Mouse (Mus musculus): ENCODE results near the gene Tubb2a.
A peak's percentile ranks its signal among the peaks of the same experiment; 100 is the strongest.

The Tubb2a gene

DNA sequence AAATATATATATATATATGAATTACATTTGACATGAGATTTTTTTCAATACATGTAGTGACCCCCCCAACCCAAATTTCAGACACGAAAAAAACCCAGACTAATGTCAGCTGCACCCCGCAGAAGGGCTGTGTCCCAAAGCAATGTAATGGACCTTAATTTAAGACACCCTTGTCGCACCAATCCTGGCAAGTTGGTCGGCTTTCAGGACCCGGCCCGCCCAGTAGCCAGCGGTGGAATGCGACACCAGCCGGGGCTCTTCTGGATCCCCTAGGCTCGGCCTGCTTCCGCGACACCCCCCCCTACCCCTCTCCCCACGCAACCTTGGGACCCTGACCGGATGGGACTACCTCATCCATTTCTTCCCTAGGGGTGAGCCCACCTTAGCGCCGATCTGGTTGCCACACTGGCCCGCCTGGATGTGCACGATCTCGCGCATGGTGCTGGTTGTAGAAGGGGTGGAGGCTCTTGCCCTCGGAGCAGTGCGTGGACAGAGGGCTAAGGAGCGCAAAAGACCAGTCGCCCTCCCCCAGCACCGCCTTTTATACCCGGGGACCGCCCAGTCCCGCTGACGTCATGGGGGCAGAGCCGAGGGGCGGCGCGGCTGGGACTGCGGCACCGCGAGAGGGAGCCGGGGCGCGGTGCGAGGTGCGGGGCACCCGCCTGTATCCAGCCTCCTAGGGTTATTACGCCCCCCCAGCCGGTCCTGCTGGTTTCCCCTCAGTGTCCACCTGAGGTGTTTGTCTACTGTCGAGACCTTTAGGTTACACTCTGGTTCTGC, at the start of gene Tubb2a:
Gene Tubb2a (minus strand): TSS at position 516 of the 780 bp plus-strand sequence.
- DNase-seq: peak; percentile 92

DNA sequence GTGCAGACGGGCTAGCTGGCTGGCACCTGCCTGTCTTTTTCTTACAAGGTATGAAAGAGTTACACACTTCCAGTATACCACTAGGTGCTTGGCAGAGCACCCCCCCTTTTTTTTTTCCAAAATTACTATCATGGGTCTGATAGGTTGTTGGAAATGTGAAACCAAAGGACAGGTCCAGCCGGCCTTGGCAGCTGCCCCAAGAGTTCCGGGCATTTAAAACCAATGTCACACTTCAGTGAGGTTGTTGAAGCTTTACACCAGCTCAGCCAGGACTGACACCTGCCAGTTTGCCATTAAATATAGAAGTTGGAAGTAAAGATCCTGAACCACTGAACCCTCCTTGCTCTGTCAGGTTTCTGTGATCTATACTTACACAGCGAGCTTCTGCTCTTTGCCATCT, 47.9 kb upstream of the Tubb2a start:
- no peak for DNase-seq

DNA sequence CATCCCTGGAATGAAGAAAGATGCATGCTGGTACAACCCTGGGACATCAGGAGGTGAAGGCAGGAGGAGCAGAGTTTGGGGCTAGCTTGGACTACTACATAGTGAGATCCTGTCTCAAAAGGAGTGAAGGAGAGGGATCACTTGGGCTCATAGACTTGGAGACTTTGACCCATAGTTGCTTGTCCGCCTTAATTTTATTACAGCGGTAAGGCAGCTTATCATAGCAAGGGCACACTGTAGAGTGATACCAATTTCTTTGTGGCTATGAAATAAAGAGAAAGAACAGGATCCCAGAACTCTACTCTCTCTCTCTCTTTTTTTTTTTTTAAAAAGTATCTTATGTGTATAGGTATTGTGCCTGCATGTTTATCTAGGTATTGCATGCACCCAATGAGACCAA, 42.7 kb upstream of the Tubb2a start:
- no peak for DNase-seq

DNA sequence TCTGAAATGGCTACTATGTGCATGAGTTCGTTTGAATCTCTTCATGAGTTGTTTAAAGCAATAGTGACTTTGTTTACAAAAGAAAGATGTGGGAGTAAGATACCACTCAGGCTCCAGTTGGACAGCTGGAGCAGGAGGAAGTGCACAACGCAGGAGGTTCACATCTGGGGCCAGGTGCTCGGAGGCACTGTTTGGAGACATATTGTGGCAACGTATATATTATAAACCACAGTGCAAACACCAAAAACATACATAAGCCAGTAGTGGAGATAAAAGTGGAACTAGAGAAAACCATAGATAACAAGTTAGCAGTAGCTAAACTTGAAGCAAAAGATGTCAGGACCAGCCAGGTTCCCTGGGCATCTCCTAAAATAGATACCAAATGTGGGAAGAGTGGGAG, 41.6 kb upstream of the Tubb2a start:
- no peak for DNase-seq

DNA sequence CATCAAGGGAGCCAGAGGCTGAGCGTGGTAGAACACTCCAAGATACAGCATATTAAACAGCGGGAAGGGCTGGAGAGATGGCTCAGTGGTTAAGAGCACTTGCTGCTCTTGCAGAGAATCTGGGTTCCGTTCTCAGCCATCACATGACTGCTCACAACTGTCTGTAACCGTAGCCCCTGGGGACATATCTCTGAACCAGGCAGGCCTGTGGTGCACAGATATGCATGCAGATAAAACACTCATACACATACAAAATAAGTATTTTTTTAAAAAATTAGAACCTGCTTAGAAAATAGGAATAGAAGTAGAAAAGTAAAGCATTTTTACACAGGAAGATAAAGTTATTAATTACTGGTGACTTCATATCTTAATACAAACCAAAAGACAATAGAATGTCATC, 41.0 kb upstream of the Tubb2a start:
- no peak for DNase-seq

DNA sequence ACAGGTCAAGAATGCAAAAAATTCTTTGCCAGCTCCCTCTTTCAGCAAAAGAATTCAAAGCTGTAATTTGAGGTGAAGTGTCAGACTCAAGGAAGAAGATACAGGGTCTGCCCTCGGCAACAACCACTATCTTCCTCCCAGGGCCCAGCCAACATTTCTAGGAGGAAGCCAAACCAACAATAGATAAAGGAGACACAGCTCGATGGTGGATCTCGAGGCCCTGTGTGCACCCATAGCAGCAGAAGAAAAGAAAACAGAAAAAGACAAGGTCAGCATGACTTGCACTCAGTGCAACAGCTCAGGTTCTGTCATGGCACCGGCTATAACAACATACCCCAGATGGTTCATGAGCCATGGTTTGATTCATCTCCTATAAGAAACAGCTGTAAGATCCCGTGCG, 38.7 kb upstream of the Tubb2a start:
- no peak for DNase-seq

DNA sequence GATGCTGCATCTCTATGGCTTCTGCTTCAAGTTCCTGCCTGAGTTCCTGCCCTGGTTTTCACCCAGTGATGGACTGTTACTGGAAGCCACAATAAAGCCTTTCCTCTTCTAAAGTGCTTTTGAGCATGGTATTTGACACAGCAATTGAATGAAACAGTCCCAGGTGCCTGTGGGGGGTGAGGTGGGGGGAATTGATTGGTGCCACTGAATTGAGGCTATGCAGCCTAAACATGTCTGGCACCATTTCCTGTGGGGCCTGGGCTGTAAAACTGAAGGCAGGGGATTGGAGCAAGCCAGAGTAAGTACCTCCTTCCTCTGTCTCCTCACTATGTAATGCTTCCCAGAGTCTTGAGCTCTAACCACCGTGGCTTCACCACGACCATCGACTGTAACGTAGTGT, 36.8 kb upstream of the Tubb2a start:
- no peak for DNase-seq

DNA sequence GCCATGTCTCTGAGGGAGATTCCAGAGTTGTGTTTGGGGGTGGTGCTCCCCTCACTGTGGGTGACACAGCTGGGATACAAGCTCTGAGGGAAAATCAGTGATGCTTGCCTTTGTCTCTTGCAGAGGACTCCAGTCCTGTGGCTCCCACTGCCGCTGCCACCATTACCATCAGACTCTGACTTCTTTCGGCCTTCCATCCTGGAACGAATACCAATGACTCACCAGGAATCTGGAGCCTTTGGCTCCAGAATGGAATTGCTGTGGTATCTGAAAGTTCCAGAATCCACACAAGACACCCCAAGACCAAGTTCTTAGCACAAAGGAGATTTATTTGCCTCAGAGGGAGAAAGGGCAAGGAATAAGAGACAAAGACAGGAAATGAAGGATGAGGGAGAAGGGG, 35.3 kb upstream of the Tubb2a start:
- DNase-seq: no peak

DNA sequence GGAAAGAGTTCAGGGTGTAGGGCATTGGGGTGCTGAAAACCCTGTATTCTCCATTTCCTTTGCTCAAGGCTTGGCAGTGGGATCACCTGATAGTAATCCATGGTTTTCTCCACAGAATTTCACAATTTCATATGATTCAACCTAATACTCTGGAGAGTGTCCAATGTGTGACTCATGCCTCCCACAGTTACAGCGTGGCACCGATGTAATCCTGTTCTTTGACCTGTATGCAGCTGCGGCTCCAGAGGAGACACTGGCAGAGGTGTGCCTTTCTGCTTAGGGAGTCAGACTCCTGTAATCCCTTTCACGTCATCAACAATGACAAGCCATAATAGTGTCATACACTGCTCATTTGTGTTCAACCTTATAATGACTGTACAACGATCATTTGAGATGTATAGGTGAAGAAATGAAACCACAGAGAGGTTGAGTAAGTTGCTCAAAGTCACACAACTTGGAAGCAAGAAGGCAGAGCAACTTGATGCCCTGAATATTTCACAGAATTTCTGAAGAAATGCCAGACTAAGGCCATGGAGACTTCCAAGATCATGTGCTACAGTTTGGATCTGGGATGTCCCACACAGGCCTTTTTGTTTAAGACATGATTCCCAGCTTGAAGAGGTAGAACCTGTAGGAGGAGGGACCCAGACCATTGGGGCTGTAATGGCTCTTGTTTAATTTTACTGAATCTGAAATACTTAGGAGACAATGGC, 34.7 kb upstream of the Tubb2a start:
- no peak for DNase-seq

DNA sequence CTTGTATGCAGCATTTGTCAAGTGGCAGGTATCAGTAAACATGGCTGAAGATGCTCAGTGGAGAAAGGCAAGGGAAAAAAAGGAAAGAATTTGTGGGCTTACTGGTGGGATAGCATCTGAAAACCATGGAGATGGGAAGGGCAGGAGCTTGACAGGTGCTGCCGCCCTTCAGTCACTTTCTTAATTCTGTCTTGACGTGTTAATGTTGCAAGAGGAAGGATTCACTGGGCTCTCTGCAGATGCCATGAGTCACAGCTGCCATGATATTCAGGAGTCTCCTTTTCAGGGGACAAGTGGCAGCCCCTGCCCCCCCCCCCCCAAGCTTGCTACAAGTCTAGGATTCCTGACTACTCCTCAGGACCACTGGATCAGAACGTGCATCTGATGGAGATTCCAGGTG, 34.1 kb upstream of the Tubb2a start:
- DNase-seq: no peak

DNA sequence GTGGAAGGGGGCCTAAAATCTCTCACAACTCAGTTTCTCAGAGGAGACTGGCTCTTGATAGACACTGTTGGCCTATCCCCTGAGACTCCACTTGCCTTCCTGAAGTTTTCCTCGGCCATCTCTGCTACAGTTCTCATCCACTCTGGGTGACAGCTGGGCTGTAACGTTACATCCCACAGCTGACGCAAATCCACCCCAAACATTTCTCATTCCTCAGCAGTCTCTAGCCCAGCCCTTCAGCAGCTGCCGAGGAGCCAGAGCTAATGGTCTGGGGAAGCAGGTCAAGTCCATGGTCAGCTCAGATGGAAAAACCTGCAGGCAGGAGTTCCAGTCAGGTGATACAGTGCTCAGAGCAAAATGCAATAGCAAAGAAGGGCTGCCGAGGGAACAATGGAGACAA, 33.2 kb upstream of the Tubb2a start:
- no peak for DNase-seq

DNA sequence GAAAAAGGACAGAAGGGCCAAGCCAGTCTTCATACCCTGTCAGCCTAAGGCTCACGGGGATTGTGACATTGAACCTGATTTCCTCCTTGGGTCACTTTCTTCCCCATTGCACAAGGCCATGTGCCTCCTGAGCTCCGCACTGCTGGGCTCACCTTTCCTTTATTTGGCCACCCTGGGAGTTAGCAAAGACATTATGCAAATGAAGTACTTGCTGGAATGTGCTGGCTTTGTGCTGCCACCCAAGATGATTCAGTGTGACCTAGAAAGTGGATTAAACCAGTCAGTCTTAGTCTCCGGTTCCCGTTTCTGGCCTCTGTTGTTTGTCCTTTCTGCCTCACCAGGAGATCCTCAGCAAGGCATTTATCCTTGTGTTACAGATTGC, 31.9 kb upstream of the Tubb2a start:
- DNase-seq: no peak

DNA sequence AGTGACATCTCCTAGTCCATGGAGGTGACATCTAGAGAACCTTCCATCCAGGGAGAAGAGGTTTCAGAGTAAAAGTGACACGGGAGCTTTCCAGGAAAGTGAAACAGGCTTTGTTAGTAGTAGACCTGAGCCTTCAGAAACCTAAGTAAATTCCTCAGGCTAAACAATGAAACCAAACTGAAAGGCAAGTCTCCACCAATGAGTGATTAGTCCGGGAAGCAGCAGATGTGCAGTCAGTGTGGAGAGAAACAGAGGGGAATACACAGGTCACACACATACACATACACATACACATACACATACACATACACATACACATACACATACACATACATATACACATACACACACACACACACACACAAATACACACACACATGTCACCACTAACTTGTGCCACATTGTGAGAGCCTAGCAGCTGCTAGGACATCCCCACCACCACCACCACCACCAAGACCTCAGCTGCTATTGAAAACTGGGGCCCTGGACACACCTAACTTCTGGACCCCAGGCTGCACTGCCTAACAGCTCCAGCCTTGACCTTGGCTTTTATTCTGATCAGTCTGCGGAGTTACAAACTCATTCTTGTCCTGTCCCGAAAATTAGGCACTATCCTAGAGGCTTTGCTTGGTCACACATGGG, 31.3 kb upstream of the Tubb2a start:
- no peak for DNase-seq

DNA sequence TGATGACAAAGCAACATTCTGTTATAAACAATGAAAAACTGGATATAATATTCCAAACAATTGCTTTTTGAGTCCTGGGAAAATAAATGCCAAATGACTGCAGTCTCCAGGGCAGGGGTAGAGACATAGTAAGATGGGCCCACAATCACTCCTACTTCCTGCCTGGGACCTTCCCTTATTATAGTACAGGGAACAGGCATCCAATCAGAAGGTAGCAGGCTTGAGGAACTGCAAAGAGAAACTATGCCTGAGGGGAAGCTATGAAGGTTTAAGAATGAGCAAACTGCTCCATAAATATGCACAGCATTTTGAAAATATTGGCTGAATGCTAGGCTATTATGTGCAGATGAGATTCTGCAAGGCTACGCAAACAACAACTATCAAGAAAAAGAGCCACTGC, 29.2 kb upstream of the Tubb2a start:
- DNase-seq: no peak

DNA sequence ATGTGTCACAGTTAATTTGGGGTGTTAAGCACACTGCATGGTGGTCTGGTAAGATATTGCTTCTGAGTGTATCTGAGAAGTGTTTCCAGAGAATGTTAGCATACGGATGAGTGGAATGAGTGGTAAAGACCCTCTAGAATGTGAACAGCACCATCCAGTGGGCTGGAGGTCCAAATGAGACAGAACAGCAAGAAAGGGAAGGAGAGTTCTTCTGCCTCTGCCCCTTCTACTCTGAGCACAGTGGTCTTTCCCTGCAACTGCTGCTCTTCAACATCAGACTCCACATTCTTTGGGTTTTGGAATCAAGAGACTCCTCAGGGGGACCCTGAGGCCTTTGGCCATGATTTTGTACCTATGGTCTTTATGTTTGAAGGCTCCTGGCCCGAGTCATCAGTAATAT, 28.4 kb upstream of the Tubb2a start:
- no peak for DNase-seq

DNA sequence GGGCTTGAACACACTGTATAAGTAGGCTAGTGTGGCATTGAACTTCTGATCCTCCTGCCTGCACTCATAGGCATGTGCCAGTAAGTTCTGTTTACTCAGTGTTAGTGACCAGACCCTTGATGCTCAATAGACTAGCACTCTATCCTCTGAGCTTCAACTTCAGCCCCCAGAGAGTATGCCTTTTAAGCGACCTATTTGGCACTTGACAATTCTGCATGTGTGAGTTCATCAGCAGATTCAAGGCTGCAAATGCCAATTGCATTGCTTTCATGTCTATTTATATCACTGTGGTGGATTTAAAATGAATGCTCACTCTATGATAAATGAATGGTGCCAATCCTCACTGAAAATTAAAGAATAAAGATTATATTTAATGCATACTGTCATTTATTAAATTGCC, 27.6 kb upstream of the Tubb2a start:
- no peak for DNase-seq

DNA sequence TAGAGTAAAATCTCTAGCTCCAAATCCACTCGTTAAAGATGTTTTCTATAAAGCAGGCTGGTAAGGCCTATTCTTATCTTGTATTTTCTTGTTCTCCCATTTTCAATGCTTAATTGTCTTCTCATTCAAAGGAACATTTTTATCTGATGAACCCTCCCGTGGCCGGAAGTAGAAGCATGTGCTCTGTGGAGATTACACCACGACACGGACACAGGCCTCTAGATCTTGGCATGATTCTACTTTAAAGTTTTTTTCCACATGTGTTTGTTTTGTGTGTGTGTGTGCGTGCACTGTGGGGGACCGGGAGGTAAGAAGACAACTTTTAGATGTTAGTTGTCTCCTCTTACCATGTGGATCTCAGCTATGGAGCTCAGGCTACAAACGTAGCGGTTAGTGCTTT, 24.1 kb upstream of the Tubb2a start:
- DNase-seq: no peak

DNA sequence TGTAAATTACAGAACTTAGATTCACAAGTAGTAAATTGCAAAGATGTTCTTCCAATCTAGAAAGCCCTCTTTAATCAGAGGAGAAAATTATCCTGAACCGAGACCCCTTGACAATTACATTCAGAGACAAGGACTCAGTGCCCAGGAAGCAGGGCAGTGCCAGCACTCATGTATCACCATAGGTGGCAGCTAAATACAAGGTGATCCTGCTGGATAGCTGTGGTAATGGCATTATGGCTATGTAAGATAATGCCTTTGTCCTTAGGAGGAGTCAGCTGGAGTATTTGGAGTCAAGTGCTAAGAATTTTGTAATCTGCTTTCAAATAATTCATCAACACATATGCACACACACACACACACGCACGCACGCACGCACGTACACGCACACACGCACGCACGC, 23.4 kb upstream of the Tubb2a start:
- no peak for DNase-seq

DNA sequence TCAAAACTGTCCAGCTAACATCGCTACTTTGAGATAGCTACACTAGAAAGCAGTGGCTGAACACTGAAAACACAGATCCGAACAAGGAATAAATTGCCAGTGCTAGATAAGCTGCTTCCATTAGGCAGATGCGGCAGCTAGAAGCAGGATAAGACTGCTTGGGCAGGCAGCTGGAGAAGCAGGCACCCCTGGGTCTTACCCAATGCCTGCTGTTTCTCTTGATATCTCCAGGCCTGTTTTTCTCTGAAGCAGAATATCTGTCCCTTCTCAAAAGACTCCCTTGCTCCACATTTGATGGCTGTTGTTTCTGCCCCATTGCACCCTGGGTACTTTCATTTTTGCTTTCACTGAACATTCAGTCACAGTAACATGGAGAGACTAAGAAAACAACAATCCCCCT, 22.9 kb upstream of the Tubb2a start:
- DNase-seq: no peak

DNA sequence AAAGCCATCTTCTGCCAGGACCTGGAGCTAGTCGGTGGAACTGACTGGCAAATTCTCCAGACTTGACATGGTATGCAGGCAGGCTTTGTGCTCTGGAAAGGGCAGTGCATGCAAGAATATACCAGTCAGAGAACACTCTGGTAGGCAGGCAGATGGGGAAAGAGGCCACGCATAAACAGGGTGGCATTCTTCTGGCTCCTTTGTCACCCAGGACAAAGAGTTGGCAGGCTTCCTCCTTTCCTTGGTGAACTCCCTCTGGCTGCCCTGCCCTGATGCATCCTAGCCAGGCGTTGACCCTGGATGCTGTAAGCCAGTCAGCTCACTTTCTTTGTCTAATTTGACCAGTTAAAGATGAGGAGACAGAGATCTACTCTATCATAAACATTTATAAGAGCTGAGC, 19.3 kb upstream of the Tubb2a start:
- no peak for DNase-seq

DNA sequence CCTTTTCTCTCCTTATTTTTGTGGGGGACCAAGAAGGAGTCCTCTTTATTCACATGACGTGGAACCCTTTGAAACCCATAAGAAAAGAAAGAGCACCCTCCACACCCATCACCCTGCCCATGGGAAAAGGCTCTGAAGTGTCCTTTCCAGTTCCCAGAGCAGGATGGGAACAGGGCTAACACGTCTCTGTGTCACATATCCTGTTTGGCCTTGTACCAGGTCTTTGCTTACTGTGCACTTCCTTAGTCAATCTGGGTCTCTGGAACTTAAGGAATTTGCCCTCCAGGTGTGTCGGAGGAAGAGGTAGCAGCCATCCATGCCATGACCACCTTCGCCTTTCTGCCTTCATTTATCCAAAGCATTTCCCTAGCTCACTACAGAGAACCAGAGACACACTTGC, 18.6 kb upstream of the Tubb2a start:
- DNase-seq: no peak

DNA sequence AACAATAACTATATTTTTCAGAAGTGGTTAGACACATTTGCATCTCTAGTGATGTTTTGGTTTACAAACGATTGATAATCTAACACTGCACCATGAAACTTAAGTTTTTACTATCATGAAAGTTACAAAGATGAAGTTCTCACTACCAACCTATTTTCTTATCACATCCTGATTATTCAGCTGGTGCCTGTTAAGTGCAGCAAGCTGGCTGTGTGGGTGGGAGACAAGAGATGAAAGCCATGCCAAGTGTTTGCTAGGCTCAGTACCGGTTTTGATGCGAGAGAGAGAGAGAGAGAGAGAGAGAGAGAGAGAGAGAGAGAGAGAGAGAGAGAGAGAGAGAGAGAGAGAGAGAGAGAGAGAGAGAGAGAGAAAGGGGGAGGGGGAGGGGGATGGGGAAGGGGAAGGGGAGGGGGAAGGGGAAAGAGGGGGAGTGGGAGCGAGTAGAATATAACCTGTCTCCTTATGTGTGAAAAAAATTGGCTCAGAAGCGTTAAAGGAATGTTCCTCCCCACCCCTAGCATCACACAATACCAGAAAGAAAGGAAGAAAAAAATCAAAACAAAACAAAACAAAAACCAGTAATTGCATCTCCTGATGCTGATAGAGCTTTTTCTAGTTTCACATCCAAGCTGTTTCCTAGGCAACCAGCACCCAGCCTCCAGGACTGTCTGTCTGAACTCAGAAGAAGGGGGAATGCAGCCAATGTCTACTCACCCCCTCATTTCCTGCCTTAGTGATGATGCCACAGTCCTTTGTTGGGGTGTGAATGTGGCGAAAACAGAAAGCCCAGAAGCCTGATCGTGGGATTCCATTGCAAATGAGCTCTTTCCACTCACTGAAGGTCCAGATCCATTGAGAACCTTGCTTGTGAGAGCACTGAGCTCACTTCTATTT, 18.0 kb upstream of the Tubb2a start:
- peak; percentile 92 for DNase-seq

DNA sequence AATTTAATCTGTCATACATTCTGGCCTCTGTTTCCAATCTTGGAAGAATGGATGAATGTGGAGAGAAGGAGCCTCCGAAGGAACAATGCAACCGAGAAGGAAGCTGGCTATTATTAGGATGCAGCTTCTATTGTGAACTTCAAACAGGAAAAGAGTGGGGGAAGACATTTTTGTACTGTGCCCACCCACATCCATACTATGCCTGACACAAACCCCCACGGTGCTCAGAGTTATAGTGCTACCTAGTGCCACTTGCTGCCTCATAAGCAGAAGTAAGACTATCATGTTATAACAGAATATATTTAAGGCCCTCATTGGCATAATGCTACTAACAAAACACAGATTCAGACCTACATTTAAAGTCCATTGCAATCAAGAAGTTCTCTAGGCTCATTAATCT, 11.6 kb upstream of the Tubb2a start:
- no peak for DNase-seq
